Mouse (Mus musculus) ovary, adult 18-20 months (tissue): ENCODE results near the gene Adamts4.
"Not testable (repeated sequence)": the region's sequence is repeated elsewhere in the genome, so short reads cannot be mapped to it uniquely, and the experiment has no call there.

Source experiments
- DNase-seq: peaks from one replicate; pipeline ENCODE4 v3.0.0; 2022; ENCODE audit warnings: low spot score, mixed read lengths

The Adamts4 gene

GRCm38 (mm10) chr1:171231844-171232243, 18.4 kb upstream of the Adamts4 start:
- DNase-seq, result no peak

GRCm38 (mm10) chr1:171232348-171232747, 17.9 kb upstream of the Adamts4 start:
- DNase-seq, result no peak

GRCm38 (mm10) chr1:171232800-171233730, 17.2 kb upstream of the Adamts4 start:
- DNase-seq, result no peak

- DNase-seq, result no peak
Observed at GRCm38 (mm10) chr1:171234126-171234525, 16.1 kb upstream of the Adamts4 start, which contains the start of gene Fcer1g. Gene Fcer1g (minus strand): TSS chr1:171234365.

GRCm38 (mm10) chr1:171234538-171234937, 15.7 kb upstream of the Adamts4 start:
- DNase-seq, result no peak

- DNase-seq, result no peak
Observed at GRCm38 (mm10) chr1:171235791-171236190, 14.4 kb upstream of the Adamts4 start.

GRCm38 (mm10) chr1:171237438-171237837, 12.8 kb upstream of the Adamts4 start:
- DNase-seq, result no peak

GRCm38 (mm10) chr1:171238463-171238862, 11.8 kb upstream of the Adamts4 start:
- DNase-seq, result no peak

GRCm38 (mm10) chr1:171239992-171240744, 10.1 kb upstream of the Adamts4 start:
- no peak for DNase-seq

- DNase-seq, result no peak
Observed at GRCm38 (mm10) chr1:171240911-171241310, 9.3 kb upstream of the Adamts4 start.

GRCm38 (mm10) chr1:171241952-171242351, 8.3 kb upstream of the Adamts4 start:
- DNase-seq, result not testable (repeated sequence)

GRCm38 (mm10) chr1:171245353-171245752, 4.9 kb upstream of the Adamts4 start:
- no peak for DNase-seq

- peak; percentile 96 for DNase-seq
Observed at GRCm38 (mm10) chr1:171246709-171247452, 3.3 kb upstream of the Adamts4 start.

GRCm38 (mm10) chr1:171247453-171247841, 2.8 kb upstream of the Adamts4 start:
- DNase-seq, result no peak

- no peak for DNase-seq
Observed at GRCm38 (mm10) chr1:171247916-171248315, 2.3 kb upstream of the Adamts4 start.

- no peak for DNase-seq
Observed at GRCm38 (mm10) chr1:171248386-171249226, 1.6 kb upstream of the Adamts4 start.

GRCm38 (mm10) chr1:171250680-171251593, 716 bp downstream of the Adamts4 start, which contains the start of gene Ndufs2:
Gene Ndufs2 (minus strand): TSS chr1:171251388.
- no peak for DNase-seq

GRCm38 (mm10) chr1:171251594-171252324, 1.5 kb downstream of the Adamts4 start:
- DNase-seq, result no peak

GRCm38 (mm10) chr1:171252415-171252814, 2.2 kb downstream of the Adamts4 start:
- no peak for DNase-seq
